Mouse (Mus musculus) hindbrain, embryonic 15.5 days (tissue): ENCODE data around the gene Pacrg. TPM values are rescaled to one million over a fixed set of nuclear protein-coding genes. Genes with fewer than 3 reads are reported as not detected.

Experiments used
- ATAC-seq: fragments of 200-750 bp; cut with Nextera tagmentation; 2 replicates; pipeline ENCODE4 v1.8.0; 2017; ENCODE audit warnings: low read depth, moderate number of reproducible peaks, moderate TSS enrichment; ENCODE audit not compliant: low FRiP score
- H3K27ac ChIP-seq: fragments of 300-500 bp; sonication (generic); replicated peaks from 2 replicates; pipeline ENCODE4 v1.5.1; 2015; ENCODE audit warnings: mild to moderate bottlenecking, inconsistent platforms
- H3K27me3 ChIP-seq: fragments of 300-500 bp; sonication (generic); 2 replicates; pipeline ENCODE4 v1.6.1; 2015; ENCODE audit warnings: control low read depth, inconsistent platforms
- H3K36me3 ChIP-seq: fragments of 300-500 bp; sonication (generic); 2 replicates; pipeline ENCODE4 v1.6.1; 2015; ENCODE audit warnings: control low read depth, inconsistent platforms
- H3K4me1 ChIP-seq: fragments of 300-500 bp; sonication (generic); replicated peaks from 2 replicates; pipeline ENCODE4 v1.6.1; 2015; ENCODE audit warnings: control low read depth, inconsistent platforms
- H3K4me2 ChIP-seq: fragments of 300-500 bp; sonication (generic); 2 replicates; pipeline ENCODE4 v1.6.1; 2015; ENCODE audit warnings: moderate library complexity, mild to moderate bottlenecking, inconsistent platforms
- H3K4me3 ChIP-seq: fragments of 300-500 bp; sonication (generic); 2 replicates; pipeline ENCODE4 v1.5.1; 2015; ENCODE audit warnings: mild to moderate bottlenecking, inconsistent platforms
- H3K9ac ChIP-seq: fragments of 300-500 bp; sonication (generic); 2 replicates; pipeline ENCODE4 v1.6.1; 2015; ENCODE audit warnings: inconsistent platforms
- H3K9me3 ChIP-seq: fragments of 300-500 bp; sonication (generic); 2 replicates; pipeline ENCODE4 v1.6.1; 2016; ENCODE audit warnings: control low read depth, inconsistent platforms
- WGBS: fragments of 180-500 bp; shearing (Covaris S2); methylation state at CpG from one replicate; pipeline ENCODE4 v1.1.7; 2015; 5-methylcytosine and 5-hydroxymethylcytosine counted together
- polyA plus RNA-seq: library from polyadenylated mRNA; unstranded; fragments of >200 nt; fragmentation: Nextera tagmentation; extraction: Ambion mirVana; gene quantifications from 2 replicates; pipeline ENCODE4 v1.2.1, GENCODE M21; 2015

Gene Pacrg
- polyA plus RNA-seq, 1 experiment from 2014 or later: 17.9 TPM

DNA sequence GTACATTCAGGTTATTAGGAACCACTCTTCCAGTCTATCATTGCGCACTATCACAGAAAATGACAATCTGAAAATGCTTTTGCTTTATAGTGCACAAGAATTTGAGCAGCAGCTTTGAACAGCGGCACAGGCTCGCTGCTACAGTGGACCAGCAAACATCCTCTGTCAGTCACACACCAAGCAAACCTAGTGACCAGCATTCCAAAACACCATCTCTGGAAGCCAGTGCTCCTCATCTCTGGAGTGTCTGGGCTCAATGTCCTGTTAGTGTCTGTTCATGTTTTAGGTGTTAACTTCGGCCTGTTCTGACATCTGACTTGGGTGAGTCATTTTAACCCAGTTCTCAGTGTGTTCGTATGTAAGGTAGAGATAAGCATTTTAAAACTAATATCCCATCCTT, 275.9 kb downstream of the Pacrg start:
- H3K9me3 ChIP-seq: no peaks in the 10 kb centered on the region
- no peak overlapping the region for H3K4me2 ChIP-seq
- H3K4me1 ChIP-seq: no peaks in the 10 kb centered on the region
- H3K27me3 ChIP-seq: no peaks in the 10 kb centered on the region
- H3K4me3 ChIP-seq: no peak overlapping the region
- no peaks in the 10 kb centered on the region for H3K36me3 ChIP-seq
- no peak for ATAC-seq
- H3K9ac ChIP-seq: no peak overlapping the region
- WGBS: 95% methylated on average over 5 of the region's 5 CpGs
- no peak overlapping the region for H3K27ac ChIP-seq

DNA sequence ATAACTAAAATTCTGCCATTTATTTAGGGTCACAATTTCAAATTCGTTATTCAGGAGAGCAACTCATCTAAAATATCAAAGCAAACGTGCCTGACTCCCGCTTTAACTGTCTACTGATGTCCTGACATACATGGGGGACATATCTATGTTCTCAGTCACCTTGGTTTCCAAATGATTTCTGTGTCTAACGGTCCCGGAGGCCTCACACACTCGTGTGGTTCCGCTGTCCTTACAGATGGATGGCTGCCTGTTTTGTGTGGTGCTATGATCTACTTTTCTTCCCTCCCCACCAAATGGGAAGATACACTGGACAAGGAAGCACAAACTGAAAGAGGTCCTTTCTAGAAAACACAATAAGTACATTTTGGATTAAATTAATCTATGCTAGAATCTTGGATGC, 277.2 kb downstream of the Pacrg start:
- Histone ChIP-seq H3K4me2 (no peak overlapping the region), H3K4me3 (no peak overlapping the region), H3K9ac (no peak overlapping the region), H3K27me3 (no peaks in the 10 kb centered on the region), H3K4me1 (no peaks in the 10 kb centered on the region), H3K36me3 (no peaks in the 10 kb centered on the region), H3K9me3 (no peaks in the 10 kb centered on the region), H3K27ac (no peak overlapping the region)
- WGBS: 90% methylated on average over 7 of the region's 7 CpGs
- ATAC-seq: no peak

DNA sequence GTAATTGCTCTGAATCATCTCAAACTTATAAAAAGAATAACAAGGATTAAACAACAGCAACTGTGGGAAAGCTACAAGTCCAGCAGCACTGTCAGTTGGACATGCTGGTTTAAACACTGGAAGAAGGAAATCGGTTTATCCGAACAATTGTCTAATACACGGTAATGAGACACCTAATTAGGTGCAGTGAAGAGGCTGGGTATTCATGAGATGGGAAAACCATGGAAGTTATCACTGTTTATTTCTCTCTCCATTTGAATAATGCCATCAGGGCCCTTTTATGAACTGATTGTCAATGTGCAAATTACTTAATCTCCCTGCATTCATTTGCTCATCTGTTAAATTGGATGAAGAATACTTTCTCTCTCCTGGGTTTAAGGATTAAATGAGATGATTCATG, 280.1 kb downstream of the Pacrg start:
- Histone ChIP-seq H3K4me1 (no peaks in the 10 kb centered on the region), H3K36me3 (no peaks in the 10 kb centered on the region), H3K9me3 (no peaks in the 10 kb centered on the region), H3K9ac (no peak overlapping the region), H3K4me3 (no peak overlapping the region), H3K4me2 (no peak overlapping the region), H3K27me3 (no peaks in the 10 kb centered on the region), H3K27ac (no peak overlapping the region)
- no peak for ATAC-seq
- WGBS: 60% methylated on average over 3 of the region's 3 CpGs

DNA sequence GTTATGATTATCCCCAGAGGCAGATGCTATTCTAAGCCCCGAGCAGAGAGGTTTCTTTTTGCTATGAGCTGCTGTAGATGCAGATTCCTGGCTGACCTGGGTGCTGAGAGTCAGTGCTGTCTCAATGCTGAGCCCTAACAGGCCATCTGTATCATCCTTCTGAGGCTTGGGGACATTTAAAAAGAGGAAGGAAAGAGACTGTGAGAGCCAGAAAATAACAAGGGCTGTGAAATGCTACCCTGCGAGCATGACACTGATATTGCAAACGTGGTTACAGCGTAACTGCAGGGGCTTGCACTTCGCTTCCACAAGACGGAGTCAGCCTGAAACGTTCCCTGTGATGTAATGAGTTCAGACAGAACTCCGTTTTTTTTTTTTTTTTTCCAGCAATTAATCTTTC, 281.4 kb downstream of the Pacrg start:
- no peaks in the 10 kb centered on the region for H3K27me3 ChIP-seq
- H3K4me1 ChIP-seq: no peaks in the 10 kb centered on the region

DNA sequence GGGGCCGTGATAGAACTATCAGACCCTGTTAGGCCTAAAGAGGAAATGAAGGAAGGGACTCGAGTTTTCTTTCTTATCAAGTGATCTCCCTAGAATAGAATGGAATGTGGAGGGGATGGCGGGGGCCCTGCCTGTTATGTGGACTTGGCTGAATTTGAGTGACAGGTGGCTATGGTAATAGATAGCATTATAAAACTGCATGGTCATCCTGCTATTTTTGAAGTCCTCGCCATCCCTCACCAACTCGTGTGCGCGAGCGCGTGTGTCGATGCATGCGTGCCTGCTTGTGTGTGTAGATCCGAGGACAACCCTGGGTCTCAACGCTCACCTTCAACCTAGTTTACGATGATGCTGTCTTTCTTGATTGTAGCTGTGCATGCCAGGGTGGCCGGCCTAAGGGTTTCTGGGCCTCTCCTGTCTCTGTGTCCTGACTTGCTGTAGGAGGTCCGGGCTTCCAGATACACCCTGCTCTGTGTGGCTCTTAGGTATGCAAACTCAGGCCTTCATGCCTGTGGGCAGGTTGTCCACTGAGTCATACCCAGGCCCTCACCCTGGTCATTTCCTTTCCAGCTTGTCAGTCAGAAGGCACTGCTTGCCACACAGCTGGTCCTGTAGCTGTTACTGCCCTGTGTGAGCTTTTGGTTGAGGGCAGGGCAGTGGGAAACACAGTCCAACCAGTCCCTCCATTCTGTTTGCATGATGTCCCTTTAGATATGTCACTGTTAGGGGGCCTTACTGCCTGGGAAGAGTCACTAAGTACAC, 287.6 kb downstream of the Pacrg start:
- no peaks in the 10 kb centered on the region for H3K36me3 ChIP-seq
- ATAC-seq: no peak
- H3K27ac ChIP-seq: no peak overlapping the region
- no peak overlapping the region for H3K4me2 ChIP-seq
- no peak overlapping the region for H3K9ac ChIP-seq
- H3K4me1 ChIP-seq: no peaks in the 10 kb centered on the region
- 94% methylated on average over 16 of the region's 16 CpGs for whole genome bisulfite sequencing
- no peak overlapping the region for H3K4me3 ChIP-seq
- H3K27me3 ChIP-seq: no peaks in the 10 kb centered on the region
- no peaks in the 10 kb centered on the region for H3K9me3 ChIP-seq

More for the DNA sequence above, 281.4 kb downstream of the Pacrg start:
- Histone ChIP-seq H3K36me3 (no peaks in the 10 kb centered on the region), H3K9ac (no peak overlapping the region), H3K4me3 (no peak overlapping the region), H3K9me3 (no peaks in the 10 kb centered on the region), H3K27ac (no peak overlapping the region), H3K4me2 (no peak overlapping the region)
- no peak for ATAC-seq
- 67% methylated on average over 8 of the region's 8 CpGs for WGBS

DNA sequence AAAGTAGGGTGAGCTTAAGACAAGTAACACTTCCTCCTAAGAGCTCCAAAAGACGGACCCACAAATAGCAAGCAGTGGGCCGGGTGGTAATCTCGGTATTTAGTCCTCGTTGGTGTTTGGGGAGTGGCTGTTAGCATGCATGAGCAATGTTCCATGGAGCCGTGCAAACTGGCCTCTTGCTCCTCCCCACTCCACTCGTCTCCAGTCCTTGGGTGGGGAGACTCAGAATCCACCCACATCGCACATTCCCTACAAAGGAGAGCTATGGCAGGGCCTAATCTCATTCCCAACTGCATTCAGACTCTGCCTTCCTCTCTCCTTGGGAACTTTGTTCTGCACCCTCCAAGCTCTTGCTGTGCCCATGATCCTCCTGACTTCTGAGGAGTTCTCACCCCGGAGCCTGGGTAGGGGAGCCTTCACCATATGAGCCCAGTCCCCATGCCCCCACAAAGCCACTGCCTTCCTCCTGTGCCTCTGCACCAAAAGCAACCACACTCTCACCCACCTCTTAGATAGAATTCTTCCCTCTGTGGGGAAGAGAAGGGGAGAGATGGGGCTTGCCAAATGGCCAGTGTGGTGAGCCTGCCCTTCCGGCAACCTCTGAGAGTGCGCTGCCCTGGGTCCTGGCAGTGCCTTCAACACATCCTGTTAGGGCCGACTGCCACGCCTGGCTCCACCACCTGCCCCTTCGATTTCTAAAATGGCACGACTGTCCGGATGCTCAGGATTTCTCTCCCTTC, 289.2 kb downstream of the Pacrg start:
- 85% methylated on average over 15 of the region's 15 CpGs for WGBS
- Histone ChIP-seq H3K27me3 (no peaks in the 10 kb centered on the region), H3K4me3 (no peak overlapping the region), H3K9me3 (no peaks in the 10 kb centered on the region), H3K4me2 (no peak overlapping the region), H3K9ac (no peak overlapping the region), H3K36me3 (no peaks in the 10 kb centered on the region), H3K27ac (no peak overlapping the region), H3K4me1 (no peaks in the 10 kb centered on the region)
- no peak for ATAC-seq

DNA sequence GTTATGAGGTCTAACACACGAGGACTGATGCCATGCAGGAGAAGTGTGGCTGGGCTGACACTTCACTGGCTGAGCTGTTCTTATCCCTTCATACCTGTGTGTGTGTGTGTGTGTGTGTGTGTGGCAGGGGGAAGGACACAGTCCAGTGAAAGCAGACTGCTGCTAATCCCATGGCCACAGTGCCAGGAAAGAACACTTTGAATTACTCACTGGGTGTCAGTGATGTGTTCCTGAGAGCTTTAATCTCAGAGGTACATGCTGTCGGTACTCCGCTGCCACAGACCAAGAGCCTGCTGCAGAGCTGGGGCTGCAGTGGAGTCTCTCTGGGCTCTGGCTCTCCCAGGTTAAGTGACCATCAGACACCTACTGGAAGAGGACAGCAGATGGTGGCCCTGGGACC, 290.3 kb downstream of the Pacrg start:
- H3K4me1 ChIP-seq: no peaks in the 10 kb centered on the region
- 80% methylated on average over 3 of the region's 3 CpGs for WGBS
- no peaks in the 10 kb centered on the region for H3K9me3 ChIP-seq
- no peak for ATAC-seq
- H3K36me3 ChIP-seq: no peaks in the 10 kb centered on the region
- no peak overlapping the region for H3K4me2 ChIP-seq
- H3K9ac ChIP-seq: no peak overlapping the region
- H3K27me3 ChIP-seq: no peaks in the 10 kb centered on the region
- no peak overlapping the region for H3K27ac ChIP-seq
- no peak overlapping the region for H3K4me3 ChIP-seq

DNA sequence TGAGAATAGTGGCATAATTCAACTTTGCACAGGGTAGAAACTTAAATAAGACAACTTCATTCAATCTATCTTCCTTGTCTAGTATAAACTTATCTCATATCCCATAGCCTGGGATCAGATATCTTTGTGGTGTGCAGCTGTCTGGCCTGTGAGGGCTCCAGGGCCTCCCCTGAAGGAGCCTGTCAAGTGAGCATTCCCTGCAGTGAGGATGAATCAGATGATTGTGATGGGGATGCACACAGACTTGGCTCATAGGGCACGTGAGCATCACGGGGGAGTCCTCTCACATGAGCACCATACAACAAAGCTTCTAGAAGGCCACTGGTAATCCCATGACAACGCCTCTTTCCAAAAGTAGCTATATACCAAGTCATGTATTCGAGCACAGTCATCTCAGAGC, 291.1 kb downstream of the Pacrg start:
- H3K4me2 ChIP-seq: no peak overlapping the region
- 88% methylated on average over 4 of the region's 4 CpGs for WGBS
- H3K36me3 ChIP-seq: no peaks in the 10 kb centered on the region
- H3K9me3 ChIP-seq: no peaks in the 10 kb centered on the region
- H3K9ac ChIP-seq: no peak overlapping the region
- no peak overlapping the region for H3K27ac ChIP-seq
- no peaks in the 10 kb centered on the region for H3K27me3 ChIP-seq
- ATAC-seq: no peak
- H3K4me3 ChIP-seq: no peak overlapping the region
- no peaks in the 10 kb centered on the region for H3K4me1 ChIP-seq

DNA sequence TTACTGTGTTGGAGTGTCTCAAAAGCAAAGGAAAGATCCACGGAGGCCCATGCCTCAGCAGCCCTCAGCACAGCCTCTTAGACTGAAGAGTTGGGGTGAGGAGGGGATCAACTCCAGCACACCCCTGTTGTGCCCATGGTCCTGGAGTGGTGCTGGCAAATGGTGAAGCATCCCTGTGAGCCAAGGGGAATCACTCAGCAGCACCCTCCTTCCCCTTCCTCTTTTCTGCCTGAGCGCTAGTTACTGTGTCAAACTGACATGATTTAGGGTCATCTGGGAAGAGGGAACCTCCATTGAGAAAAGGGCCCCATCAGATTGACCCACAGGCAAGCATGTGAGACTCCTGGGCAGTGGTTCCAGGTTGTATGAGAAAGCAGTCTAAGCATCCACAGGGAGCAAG, 299.3 kb downstream of the Pacrg start:
- WGBS: 82% methylated on average over 2 of the region's 2 CpGs
- no peak for ATAC-seq

DNA sequence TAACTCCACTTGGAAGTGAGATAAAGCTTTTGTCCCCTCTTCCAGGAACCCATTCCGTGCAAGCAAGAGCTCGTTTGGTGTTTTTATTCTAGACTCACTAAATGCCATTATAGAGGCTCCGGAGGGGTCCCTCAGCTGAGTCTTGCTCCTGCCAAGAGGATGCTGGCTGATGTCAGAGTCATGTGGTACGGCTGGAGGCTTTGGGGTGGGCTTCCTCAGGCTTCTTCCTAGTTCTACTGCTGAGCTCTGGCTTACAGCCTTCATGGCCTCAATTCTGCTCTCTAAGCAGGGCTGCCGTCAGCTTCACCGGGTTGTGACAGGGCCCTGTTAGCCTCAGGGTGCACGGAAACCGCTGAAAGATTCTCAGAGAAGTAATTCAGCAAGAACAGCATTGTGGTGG, 305.9 kb downstream of the Pacrg start:
- Histone ChIP-seq H3K36me3 (no peaks in the 10 kb centered on the region), H3K27ac (peak overlapping the region; percentile 54; the same call in 1 of the 2 replicates), H3K9me3 (no peaks in the 10 kb centered on the region), H3K4me1 (peaks cover 25% of the 10 kb centered on the region), H3K4me2 (peak overlapping the region; percentile 7; the same call in 1 of the 2 replicates), H3K4me3 (no peak overlapping the region), H3K27me3 (no peaks in the 10 kb centered on the region), H3K9ac (no peak overlapping the region)
- ATAC-seq: peak; percentile 72; the same call in 1 of the 2 replicates
- 38% methylated on average over 8 of the region's 8 CpGs for WGBS

More for the DNA sequence above, 299.3 kb downstream of the Pacrg start:
- Histone ChIP-seq H3K27me3 (no peaks in the 10 kb centered on the region), H3K9me3 (no peaks in the 10 kb centered on the region), H3K27ac (no peak overlapping the region), H3K4me1 (no peaks in the 10 kb centered on the region), H3K4me2 (no peak overlapping the region), H3K9ac (no peak overlapping the region), H3K36me3 (no peaks in the 10 kb centered on the region), H3K4me3 (no peak overlapping the region)

DNA sequence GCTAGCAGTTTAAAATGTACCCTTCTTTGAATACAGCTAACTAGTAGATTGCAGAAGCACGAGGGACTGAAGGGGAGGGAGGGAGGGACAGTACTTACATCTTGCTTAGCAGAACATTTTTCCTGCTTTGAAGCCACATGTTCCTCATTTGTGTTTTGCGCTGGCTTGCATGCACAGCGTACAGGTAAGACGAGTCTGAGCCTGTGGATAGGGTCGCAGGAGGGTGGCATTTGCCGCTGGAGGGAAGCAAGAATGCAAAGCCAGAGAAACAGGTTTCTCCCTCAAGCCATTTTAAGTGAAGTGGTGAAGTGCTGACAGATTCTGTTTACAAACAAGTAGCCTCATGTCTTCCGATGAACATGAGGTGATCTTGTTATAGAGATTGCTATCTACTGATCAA, 306.6 kb downstream of the Pacrg start:
- Histone ChIP-seq H3K36me3 (no peaks in the 10 kb centered on the region), H3K9me3 (no peaks in the 10 kb centered on the region), H3K4me3 (no peak overlapping the region), H3K27me3 (no peaks in the 10 kb centered on the region), H3K27ac (no peak overlapping the region), H3K4me2 (no peak overlapping the region), H3K4me1 (peaks cover 25% of the 10 kb centered on the region), H3K9ac (no peak overlapping the region)
- WGBS: 80% methylated on average over 7 of the region's 7 CpGs
- ATAC-seq: no peak

DNA sequence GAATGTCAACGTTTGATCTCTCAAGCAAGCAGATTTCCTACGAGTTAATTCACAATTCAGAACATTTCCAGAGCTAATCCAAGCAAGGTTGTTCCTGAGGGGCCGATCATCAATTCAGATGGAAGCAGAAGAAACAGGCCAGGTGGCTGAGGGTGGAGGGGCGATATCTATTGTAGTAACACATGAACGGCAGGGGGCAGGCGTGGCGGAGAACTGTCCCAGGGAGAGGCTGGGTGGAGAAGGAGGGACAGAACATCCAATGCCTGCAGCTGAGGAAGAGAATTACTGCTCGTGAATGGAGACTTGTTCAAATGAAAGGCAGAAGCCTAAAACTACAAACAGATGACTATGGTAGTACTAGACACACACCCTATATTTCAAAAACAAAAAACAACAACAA, 309.1 kb downstream of the Pacrg start:
- H3K36me3 ChIP-seq: no peaks in the 10 kb centered on the region
- no peaks in the 10 kb centered on the region for H3K9me3 ChIP-seq
- no peak for ATAC-seq
- H3K27ac ChIP-seq: no peak overlapping the region
- H3K9ac ChIP-seq: no peak overlapping the region
- peaks cover 25% of the 10 kb centered on the region for H3K4me1 ChIP-seq
- WGBS: 27% methylated on average over 8 of the region's 8 CpGs
- no peak overlapping the region for H3K4me3 ChIP-seq
- H3K4me2 ChIP-seq: no peak overlapping the region
- no peaks in the 10 kb centered on the region for H3K27me3 ChIP-seq
